Mouse (Mus musculus) forebrain, embryonic 15.5 days (tissue): Measurements from ENCODE around the gene Nsmce4a. TPM values are rescaled to one million over a fixed set of nuclear protein-coding genes. Genes with fewer than 3 reads are reported as not detected.
A peak's percentile ranks its signal among the peaks of the same experiment; 100 is the strongest.
"Not testable (repeated sequence)": the region's sequence is repeated elsewhere in the genome, so short reads cannot be mapped to it uniquely, and the experiment has no call there.

ENCODE experiments used
- ATAC-seq: fragments of 200-750 bp; cut with Nextera tagmentation; replicated peaks from 2 replicates; pipeline ENCODE4 v1.8.0; 2017; ENCODE audit warnings: mild to moderate bottlenecking, moderate TSS enrichment, moderate library complexity
- H3K27ac ChIP-seq: fragments of 300-500 bp; sonication (generic); replicated peaks from 2 replicates; pipeline ENCODE4 v1.5.1; 2015; ENCODE audit warnings: mild to moderate bottlenecking, inconsistent platforms
- H3K27me3 ChIP-seq: fragments of 300-500 bp; sonication (generic); 2 replicates; pipeline ENCODE4 v1.6.1; 2015; ENCODE audit warnings: inconsistent platforms
- H3K36me3 ChIP-seq: fragments of 300-500 bp; sonication (generic); 2 replicates; pipeline ENCODE4 v1.6.1; 2015; ENCODE audit warnings: mild to moderate bottlenecking, inconsistent platforms
- H3K4me1 ChIP-seq: fragments of 300-500 bp; sonication (generic); 2 replicates; pipeline ENCODE4 v1.6.1; 2015; ENCODE audit warnings: inconsistent platforms
- H3K4me2 ChIP-seq: fragments of 300-500 bp; sonication (generic); replicated peaks from 2 replicates; pipeline ENCODE4 v1.6.1; 2015; ENCODE audit warnings: mild to moderate bottlenecking, inconsistent platforms
- H3K4me3 ChIP-seq: fragments of 300-500 bp; sonication (generic); 2 replicates; pipeline ENCODE4 v1.5.1; 2015; ENCODE audit warnings: mild to moderate bottlenecking, inconsistent platforms
- H3K9ac ChIP-seq: fragments of 300-500 bp; sonication (generic); replicated peaks from 2 replicates; pipeline ENCODE4 v1.6.1; 2015; ENCODE audit warnings: mild to moderate bottlenecking, inconsistent platforms
- H3K9me3 ChIP-seq: fragments of 300-500 bp; sonication (generic); 2 replicates; pipeline ENCODE4 v1.6.1; 2016; ENCODE audit warnings: inconsistent platforms
- WGBS: fragments of 180-500 bp; shearing (Covaris S2); methylation state at CpG from one replicate; pipeline ENCODE4 v1.1.7; 2015; ENCODE audit warnings: mixed read lengths; 5-methylcytosine and 5-hydroxymethylcytosine counted together
- polyA plus RNA-seq: library from polyadenylated mRNA; unstranded; fragments of >200 nt; fragmentation: Nextera tagmentation; extraction: Ambion mirVana; gene quantifications from 2 replicates; pipeline ENCODE4 v1.2.1, GENCODE M21; 2015

The Nsmce4a gene
- polyA plus RNA-seq, 1 experiment from 2014 or later = 108 TPM

DNA sequence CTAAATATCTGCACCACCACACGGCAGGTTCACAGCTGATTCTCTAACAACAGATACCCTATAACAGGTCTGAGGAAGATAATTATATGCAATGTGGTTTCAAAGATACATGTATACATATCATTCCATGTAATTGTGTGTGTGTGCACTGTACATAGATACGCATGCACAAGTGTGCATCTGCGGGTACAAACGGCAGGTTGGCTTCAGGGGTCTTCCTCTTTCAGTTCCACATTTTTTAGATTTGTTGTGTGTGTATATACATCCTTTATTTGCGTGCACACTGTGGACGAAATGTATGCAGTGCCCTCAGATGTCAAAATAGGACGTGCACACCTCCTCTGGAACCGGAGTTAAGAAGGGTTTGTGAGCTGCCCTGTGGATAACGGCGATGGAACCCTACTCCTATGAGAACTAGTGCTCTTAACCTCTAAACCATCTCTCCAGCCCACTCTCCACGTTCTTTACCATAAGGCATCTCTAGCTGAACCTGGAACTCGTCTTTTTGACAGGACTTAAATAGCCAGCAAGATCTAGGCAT lies 25.2 kb downstream of the Nsmce4a start:
- no peaks in the 10 kb centered on the region for H3K27me3 ChIP-seq
- H3K27ac ChIP-seq = no peak overlapping the region
- no peaks in the 10 kb centered on the region for H3K9me3 ChIP-seq
- peaks cover 4% of the 10 kb centered on the region; the same call in 1 of the 2 replicates for H3K36me3 ChIP-seq
- no peak overlapping the region for H3K9ac ChIP-seq
- ATAC-seq = no peak
- peak overlapping the region; percentile 100 for H3K4me3 ChIP-seq
- no peak overlapping the region for H3K4me2 ChIP-seq
- WGBS = 87% methylated on average over 12 of the region's 12 CpGs
- peaks cover 21% of the 10 kb centered on the region for H3K4me1 ChIP-seq

DNA sequence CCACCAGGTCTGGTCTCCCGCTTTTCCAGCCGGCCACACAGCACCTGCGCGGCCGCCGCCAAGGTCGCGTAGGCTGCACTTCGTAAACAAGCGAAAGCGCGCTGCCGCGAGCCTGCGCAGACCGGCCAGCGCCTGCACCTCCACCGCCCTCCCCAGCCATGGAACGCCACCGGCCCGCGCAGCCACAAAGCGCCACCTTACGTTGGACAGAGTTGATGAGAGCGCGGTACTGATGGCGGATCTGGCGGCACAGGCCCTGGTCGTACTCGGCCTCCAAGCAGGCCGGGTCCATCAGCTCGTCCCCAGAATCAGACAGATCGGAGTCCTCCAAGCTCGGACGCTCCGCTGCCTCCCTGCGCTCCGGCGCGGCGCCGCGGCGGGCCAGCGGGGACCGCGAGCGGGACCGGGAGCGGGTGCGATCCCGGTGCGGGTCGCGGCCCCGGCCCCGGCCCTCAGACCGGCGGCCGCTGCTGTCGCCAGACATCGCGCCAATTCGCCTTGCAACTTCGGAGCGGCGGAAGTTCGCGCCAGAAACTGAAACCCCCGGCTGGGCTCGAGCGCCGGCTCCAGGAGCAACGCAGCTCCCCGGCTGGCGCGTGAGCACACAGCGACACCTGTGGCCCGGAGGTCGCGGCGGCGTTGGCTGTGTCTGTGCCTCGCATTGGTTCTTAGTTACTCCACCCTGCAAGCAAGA lies 26.0 kb downstream of the Nsmce4a start:
- WGBS = under 1% methylated on average over 84 of the region's 84 CpGs
- H3K4me1 ChIP-seq = peaks cover 16% of the 10 kb centered on the region
- no peaks in the 10 kb centered on the region for H3K27me3 ChIP-seq
- H3K4me3 ChIP-seq = peak overlapping the region; percentile 100
- peak overlapping the region; percentile 83 for H3K4me2 ChIP-seq
- H3K36me3 ChIP-seq = peaks cover 11% of the 10 kb centered on the region
- H3K9me3 ChIP-seq = no peaks in the 10 kb centered on the region
- H3K9ac ChIP-seq = peak overlapping the region; percentile 97
- peak overlapping the region; percentile 99 for H3K27ac ChIP-seq
- peak; percentile 95 for ATAC-seq

DNA sequence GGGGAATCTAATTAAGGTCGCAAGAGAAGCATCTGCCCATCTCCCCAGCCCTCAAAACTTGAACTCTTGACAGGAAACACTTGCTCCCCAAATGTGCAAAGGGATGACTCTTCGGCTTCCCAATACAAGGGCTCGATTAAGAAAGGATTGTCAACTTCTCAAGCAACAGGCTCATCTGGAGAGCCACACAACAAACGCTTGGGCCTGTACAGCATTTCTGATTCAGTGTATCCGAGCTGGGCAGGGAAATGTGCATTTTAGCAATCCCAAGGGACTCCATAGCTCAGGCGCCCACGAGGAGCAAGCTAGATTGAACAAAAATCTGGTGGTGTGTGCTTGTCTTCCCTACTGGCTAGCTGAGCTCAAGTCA lies 26.5 kb downstream of the Nsmce4a start:
- 6% methylated on average over 7 of the region's 7 CpGs for WGBS
- peak overlapping the region; percentile 99 for H3K27ac ChIP-seq
- H3K4me3 ChIP-seq = peak overlapping the region; percentile 100
- H3K4me1 ChIP-seq = peaks cover 16% of the 10 kb centered on the region
- peaks cover 15% of the 10 kb centered on the region for H3K36me3 ChIP-seq
- no peak for ATAC-seq
- H3K9me3 ChIP-seq = no peaks in the 10 kb centered on the region
- peak overlapping the region; percentile 97 for H3K9ac ChIP-seq
- peak overlapping the region; percentile 83 for H3K4me2 ChIP-seq
- H3K27me3 ChIP-seq = no peaks in the 10 kb centered on the region

DNA sequence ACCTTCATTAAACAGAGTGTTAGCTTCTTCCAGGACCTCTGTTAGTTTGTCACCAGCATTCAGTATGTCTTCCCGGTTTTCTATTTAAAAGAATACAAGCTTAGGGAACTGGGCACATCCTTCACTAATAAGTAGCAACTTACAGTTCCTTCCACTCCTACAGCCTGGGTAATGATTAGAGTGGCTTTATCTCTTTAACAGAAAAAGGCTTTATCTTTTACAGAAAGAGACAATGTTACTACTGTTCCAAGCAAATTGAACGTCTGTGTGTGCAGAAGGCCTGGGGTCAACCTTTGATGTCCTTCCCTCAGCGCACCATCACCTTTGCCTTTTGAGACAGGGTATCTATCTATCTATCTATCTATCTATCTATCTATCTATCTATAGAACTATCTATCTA lies 27.0 kb downstream of the Nsmce4a start:
- Histone ChIP-seq H3K4me1 (peaks cover 16% of the 10 kb centered on the region), H3K9me3 (no peaks in the 10 kb centered on the region), H3K4me3 (peak overlapping the region; percentile 100), H3K27ac (peak overlapping the region; percentile 99), H3K27me3 (no peaks in the 10 kb centered on the region), H3K9ac (peak overlapping the region; percentile 97), H3K4me2 (peak overlapping the region; percentile 83), H3K36me3 (peaks cover 18% of the 10 kb centered on the region)
- 46% methylated on average over 3 of the region's 3 CpGs for WGBS
- ATAC-seq = no peak

DNA sequence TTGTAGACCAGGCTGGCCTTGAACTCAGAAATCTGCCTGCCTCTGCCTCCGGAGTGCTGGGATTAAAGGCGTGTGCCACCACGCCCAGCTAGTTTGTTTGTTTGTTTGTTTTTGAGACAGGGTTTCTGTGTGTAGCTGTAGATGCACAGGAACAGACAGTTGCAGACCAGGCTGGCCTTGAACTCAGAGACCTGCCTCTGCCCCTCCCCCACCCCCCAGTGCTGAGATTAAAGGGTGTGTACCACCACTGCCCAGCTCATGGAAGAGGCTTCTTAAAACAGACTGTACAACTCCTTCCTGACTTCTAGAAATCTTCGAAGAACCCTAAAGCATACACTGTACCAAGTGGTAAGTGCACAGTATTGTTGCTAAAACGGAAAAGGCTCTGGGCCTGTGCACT lies 27.5 kb downstream of the Nsmce4a start:
- no peaks in the 10 kb centered on the region for H3K27me3 ChIP-seq
- peak overlapping the region; percentile 83 for H3K4me2 ChIP-seq
- H3K4me1 ChIP-seq = peaks cover 16% of the 10 kb centered on the region
- no peak overlapping the region for H3K27ac ChIP-seq
- H3K9me3 ChIP-seq = no peaks in the 10 kb centered on the region
- peaks cover 20% of the 10 kb centered on the region for H3K36me3 ChIP-seq
- ATAC-seq = no peak
- WGBS = 89% methylated on average over 5 of the region's 5 CpGs
- peak overlapping the region; percentile 100 for H3K4me3 ChIP-seq
- 0 out of 2 replicates have a peak overlapping the region, but pooled peaks have one; percentile 13 for H3K9ac ChIP-seq

DNA sequence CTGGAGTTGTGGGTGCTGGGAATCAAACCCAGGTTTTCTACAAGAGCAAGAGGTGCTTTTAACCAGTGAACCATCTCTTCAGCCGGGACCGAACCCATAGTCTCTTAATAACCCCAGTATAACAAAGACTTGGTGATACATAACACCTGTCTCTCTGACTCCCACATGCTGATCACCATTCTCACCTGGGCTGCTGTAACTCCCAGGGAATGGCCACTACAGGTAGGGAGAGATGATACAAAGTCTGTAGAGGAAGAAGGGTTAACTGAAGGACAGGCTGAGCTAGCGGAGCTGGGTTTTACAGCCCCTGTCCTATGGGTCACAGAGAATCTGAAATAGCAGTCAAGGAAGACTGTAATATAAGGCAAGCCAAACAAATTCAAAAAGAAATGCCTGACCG lies 29.7 kb downstream of the Nsmce4a start:
- H3K4me3 ChIP-seq = no peak overlapping the region
- H3K4me1 ChIP-seq = peaks cover 16% of the 10 kb centered on the region
- H3K4me2 ChIP-seq = no peak overlapping the region
- peaks cover 37% of the 10 kb centered on the region for H3K36me3 ChIP-seq
- WGBS = 96% methylated on average over 4 of the region's 4 CpGs
- H3K27ac ChIP-seq = no peak overlapping the region
- no peaks in the 10 kb centered on the region for H3K27me3 ChIP-seq
- H3K9ac ChIP-seq = no peak overlapping the region
- ATAC-seq = no peak
- no peaks in the 10 kb centered on the region for H3K9me3 ChIP-seq

DNA sequence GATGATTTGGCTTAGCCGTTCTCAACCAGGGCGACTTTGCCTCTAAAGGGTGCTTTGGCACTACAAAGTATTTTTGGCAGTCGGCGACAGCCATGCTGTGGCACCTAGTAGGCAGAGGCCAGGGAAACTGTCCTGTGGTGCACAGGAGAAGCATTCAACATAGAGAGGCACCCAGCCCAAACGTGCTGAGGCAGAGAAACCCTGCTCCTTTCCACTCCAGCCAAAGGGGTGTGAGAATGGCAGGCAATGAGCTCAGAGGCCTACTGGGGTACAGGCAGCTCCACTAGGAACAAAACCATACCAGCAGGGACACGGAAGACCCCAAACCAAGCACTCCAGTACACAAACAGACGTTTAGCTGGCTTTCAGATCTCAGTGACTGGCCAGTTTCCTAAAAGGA lies 32.7 kb downstream of the Nsmce4a start:
- Histone ChIP-seq H3K9ac (no peak overlapping the region), H3K4me2 (no peak overlapping the region), H3K27me3 (no peaks in the 10 kb centered on the region), H3K9me3 (no peaks in the 10 kb centered on the region), H3K27ac (no peak overlapping the region), H3K36me3 (peaks cover 60% of the 10 kb centered on the region), H3K4me1 (no peaks in the 10 kb centered on the region; the same call in 1 of the 2 replicates), H3K4me3 (no peak overlapping the region)
- 87% methylated on average over 7 of the region's 7 CpGs for WGBS
- no peak for ATAC-seq

DNA sequence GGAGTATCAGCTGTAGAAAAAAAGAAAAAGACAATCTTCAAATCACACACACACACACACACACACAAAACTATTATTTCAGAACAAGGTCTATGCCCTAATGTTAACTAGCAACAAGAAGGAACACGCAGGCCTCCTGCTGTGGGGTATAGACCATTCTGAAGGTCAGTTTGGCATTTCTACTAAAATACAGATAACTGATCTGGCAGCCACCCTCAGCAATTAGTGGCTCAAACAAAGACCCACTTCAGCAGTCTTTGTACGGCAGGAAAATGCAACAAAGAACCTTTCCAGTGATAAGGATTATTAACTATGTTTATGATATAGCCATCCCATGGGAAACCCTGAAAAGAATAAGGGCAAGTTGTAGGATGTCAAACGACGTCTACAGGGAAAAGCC lies 35.9 kb downstream of the Nsmce4a start:
- Histone ChIP-seq H3K36me3 (peaks cover 52% of the 10 kb centered on the region), H3K9ac (no peak overlapping the region), H3K27me3 (no peaks in the 10 kb centered on the region), H3K27ac (no peak overlapping the region), H3K4me3 (no peak overlapping the region), H3K9me3 (no peaks in the 10 kb centered on the region), H3K4me2 (no peak overlapping the region), H3K4me1 (0 out of 2 replicates have a peak, but pooled peaks cover 2% of the 10 kb centered on the region)
- no peak for ATAC-seq
- WGBS = 75% methylated on average over 4 of the region's 4 CpGs

DNA sequence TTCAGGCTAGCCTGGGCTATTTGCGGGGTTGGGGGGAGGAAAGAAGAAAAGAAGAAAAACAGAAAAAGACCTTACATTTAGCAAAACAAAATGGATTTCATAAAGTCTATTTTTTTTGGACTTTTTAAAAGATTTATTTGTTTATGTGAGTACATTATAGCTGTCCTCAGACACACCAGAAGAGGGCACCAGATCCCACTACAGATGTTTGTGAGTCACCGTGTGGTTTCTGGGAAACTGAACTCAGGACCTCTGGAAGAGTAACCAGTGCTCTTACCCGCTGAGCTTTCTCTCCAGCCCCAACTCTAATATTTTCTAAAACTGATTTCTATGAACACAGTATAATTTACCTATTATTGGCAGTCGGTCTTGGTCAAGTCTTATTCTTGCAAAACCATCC lies 37.7 kb downstream of the Nsmce4a start:
- no peak for ATAC-seq
- Histone ChIP-seq H3K4me3 (no peak overlapping the region), H3K36me3 (peaks cover 48% of the 10 kb centered on the region), H3K27me3 (no peaks in the 10 kb centered on the region), H3K27ac (no peak overlapping the region), H3K4me1 (0 out of 2 replicates have a peak, but pooled peaks cover 2% of the 10 kb centered on the region), H3K9me3 (no peaks in the 10 kb centered on the region), H3K9ac (no peak overlapping the region), H3K4me2 (no peak overlapping the region)
- WGBS = 83% methylated on average over 4 of the region's 4 CpGs

DNA sequence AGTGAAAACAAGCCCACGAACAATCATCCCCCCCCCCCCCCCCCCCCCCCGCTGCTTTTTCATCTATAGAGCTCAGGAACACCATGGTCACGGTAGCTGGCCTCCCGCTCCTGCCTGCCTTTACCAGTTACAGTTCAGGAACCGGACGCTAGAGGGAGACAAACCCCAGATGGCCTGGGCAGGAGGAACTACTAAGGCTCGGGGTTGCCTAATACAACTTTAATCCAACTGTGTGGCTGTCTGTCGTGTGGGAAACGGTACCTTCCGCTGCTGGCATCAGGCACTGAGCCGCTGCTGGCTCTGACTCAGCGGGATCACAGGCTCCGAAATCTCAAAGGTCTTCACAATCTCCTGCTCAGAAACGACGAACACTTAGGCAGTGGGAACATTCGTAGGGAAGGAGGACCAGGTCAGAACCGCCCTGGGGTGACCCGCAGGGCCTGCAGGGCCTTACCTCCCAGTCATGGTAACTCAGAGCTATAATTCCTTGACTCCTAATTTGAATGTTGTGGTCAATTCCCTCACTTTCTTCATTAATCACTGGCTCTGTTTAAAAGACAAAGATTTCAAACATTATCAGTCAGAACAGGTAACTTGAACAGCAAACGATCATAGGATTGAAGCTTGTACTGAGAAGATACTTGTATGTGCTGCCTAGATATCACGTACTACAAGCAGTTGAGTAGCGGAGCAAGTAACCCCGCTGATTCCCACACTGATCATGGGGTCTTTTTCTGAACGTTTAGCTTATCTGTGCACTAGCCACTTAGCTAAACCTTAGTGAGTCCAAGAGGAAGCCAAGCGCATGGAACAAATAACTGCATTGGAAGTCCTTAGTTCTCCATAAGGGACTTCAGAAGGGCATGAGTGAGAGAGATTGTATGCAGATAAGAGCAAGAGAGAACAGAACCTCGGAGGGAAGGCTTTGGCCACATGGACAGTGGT lies 39.3 kb downstream of the Nsmce4a start:
- Histone ChIP-seq H3K4me2 (no peak overlapping the region), H3K4me1 (0 out of 2 replicates have a peak, but pooled peaks cover 2% of the 10 kb centered on the region), H3K36me3 (peaks cover 36% of the 10 kb centered on the region), H3K4me3 (no peak overlapping the region), H3K27me3 (no peaks in the 10 kb centered on the region), H3K9ac (no peak overlapping the region), H3K9me3 (no peaks in the 10 kb centered on the region), H3K27ac (no peak overlapping the region)
- 45% methylated on average over 24 of the region's 25 CpGs for WGBS
- ATAC-seq = peak; percentile 80

DNA sequence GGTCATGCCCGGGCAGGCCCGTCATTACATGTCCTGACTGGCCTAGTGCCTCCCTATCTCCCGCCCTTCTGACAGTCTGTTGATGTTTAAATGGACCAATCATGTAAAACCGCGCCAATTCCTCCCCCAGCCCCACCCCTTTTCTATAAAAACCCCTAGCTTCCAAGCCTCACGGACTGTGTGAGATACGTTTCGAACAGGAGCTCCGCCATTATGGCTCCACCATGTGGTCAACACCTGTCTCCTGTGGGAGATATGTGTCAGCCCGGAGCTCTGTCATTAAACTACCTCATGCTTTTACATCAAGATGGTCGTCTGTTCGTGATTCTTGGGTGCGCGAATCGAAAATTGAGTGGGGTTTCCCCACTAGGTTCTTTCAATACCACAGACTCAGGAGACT lies 41.8 kb downstream of the Nsmce4a start:
- H3K4me3 ChIP-seq, H3K4me2 ChIP-seq, H3K9me3 ChIP-seq, H3K27ac ChIP-seq, ATAC-seq, H3K27me3 ChIP-seq, H3K4me1 ChIP-seq, H3K9ac ChIP-seq: not testable (repeated sequence)
- peaks cover 15% of the 10 kb centered on the region for H3K36me3 ChIP-seq
- 92% methylated on average over 15 of the region's 15 CpGs for WGBS

DNA sequence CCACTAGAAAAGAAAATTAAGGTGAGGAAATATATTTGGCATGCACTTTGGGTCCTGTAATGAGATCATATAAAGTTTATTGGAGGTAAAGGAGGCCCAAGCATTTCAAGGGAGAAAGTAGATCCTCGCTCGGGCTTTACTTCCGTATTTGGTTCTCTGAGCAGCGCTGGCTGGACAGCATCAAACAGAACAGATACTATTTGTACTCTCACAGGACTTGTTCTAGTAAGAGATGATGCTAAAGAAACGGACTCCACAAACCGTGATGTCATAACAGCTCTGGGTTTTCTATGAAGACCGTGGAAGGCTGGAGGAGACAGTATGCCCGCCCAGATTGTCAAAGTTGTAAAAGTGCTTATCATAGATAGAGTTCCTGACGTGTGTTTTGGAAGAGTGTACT lies 45.6 kb downstream of the Nsmce4a start:
- Histone ChIP-seq H3K36me3 (peaks cover 8% of the 10 kb centered on the region), H3K4me1 (no peaks in the 10 kb centered on the region), H3K9me3 (no peaks in the 10 kb centered on the region), H3K27me3 (no peaks in the 10 kb centered on the region), H3K27ac (no peak overlapping the region), H3K4me2 (no peak overlapping the region), H3K9ac (no peak overlapping the region), H3K4me3 (no peak overlapping the region)
- no peak for ATAC-seq
- 83% methylated on average over 9 of the region's 9 CpGs for WGBS
